Mouse (Mus musculus): ENCODE results near the gene Cdh24.

DNA sequence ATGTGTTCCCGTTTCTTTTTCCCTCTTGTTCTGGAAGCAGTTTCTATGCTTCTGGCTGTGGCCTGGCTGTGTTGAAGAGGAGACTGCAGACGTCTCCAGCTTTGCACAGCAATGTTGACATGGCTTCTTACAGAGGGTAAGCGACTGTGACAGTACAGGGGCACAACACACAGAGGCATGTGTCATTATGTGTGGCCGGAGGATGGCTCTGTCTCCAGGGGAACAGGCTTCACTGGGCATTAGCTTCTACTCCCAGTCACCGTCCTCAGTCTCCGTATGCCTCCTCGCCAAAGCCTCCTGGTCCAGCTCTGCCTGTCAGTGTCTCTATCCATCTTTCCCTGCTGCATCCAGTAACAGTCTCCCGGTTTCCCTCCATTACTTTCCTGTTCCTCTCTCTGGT, 33.9 kb downstream of the Cdh24 start:
- no peak for TF ChIP-seq CTCF (IDR thresholded peaks at IDR 0.05; ENCODE audit: insufficient read depth, low read depth, low read length)
- no peak for TF ChIP-seq POLR2A (IDR thresholded peaks at IDR 0.05; ENCODE audit: insufficient read depth, low read depth, low read length)

Data from olfactory bulb, adult 2 months (tissue).